Mouse (Mus musculus): ENCODE measurements around the gene Ugt1a9. TPM values are rescaled to one million over a fixed set of nuclear protein-coding genes. Genes with fewer than 3 reads are reported as not detected.

Gene Ugt1a9
- polyA plus RNA-seq, 1 experiment: not detected

GRCm38 (mm10) chr1:88197443-88197842 is 126.8 kb downstream of the Ugt1a9 start:
- Histone ChIP-seq H3K4me3 (ENCODE audit: extremely low read depth, insufficient read depth, insufficient read length) (no peak overlapping the region), H3K27ac (ENCODE audit: insufficient read depth, low read length) (no peak overlapping the region), H3K4me1 (ENCODE audit: control insufficient read depth, insufficient read depth, insufficient read length) (no peaks in the 10 kb centered on the region), H3K27me3 (ENCODE audit: control insufficient read depth, insufficient read depth, low read length) (no peaks in the 10 kb centered on the region), H3K36me3 (ENCODE audit: control insufficient read depth, insufficient read depth, low read length) (no peaks in the 10 kb centered on the region)
- DNase-seq (ENCODE audit: low read depth in 1 of 2, low spot score in 2 of 2): no peak
- WGBS: 81% methylated on average over 3 of the region's 3 CpGs
- TF ChIP-seq CTCF (IDR thresholded peaks at IDR 0.05; ENCODE audit: extremely low read depth, insufficient read depth, insufficient read length, insufficient replicate concordance) (no peak), POLR2A (IDR thresholded peaks at IDR 0.05; ENCODE audit: low read depth, low read length) (no peak)

GRCm38 (mm10) chr1:88199996-88200395 is 129.4 kb downstream of the Ugt1a9 start:
- Histone ChIP-seq H3K4me3 (ENCODE audit: extremely low read depth, insufficient read depth, insufficient read length) (no peak overlapping the region), H3K4me1 (ENCODE audit: control insufficient read depth, insufficient read depth, insufficient read length) (no peaks in the 10 kb centered on the region), H3K27me3 (ENCODE audit: control insufficient read depth, insufficient read depth, low read length) (no peaks in the 10 kb centered on the region), H3K36me3 (ENCODE audit: control insufficient read depth, insufficient read depth, low read length) (no peaks in the 10 kb centered on the region), H3K27ac (ENCODE audit: insufficient read depth, low read length) (no peak overlapping the region)
- no peak for TF ChIP-seq CTCF (IDR thresholded peaks at IDR 0.05; ENCODE audit: extremely low read depth, insufficient read depth, insufficient read length, insufficient replicate concordance)
- TF ChIP-seq POLR2A (IDR thresholded peaks at IDR 0.05; ENCODE audit: low read depth, low read length): no peak
- DNase-seq (ENCODE audit: low read depth in 1 of 2, low spot score in 2 of 2): no peak
- WGBS: 82% methylated on average over 2 of the region's 2 CpGs

GRCm38 (mm10) chr1:88200456-88200855 is 129.9 kb downstream of the Ugt1a9 start, which contains the start of gene Ugt1a2:
Ugt1a2 (plus strand) TSS chr1:88200601.
- no peak within 1 kb of the TSS for H3K27ac ChIP-seq (ENCODE audit: insufficient read depth, low read length)
- TF ChIP-seq CTCF (IDR thresholded peaks at IDR 0.05; ENCODE audit: extremely low read depth, insufficient read depth, insufficient read length, insufficient replicate concordance) (no peak), POLR2A (IDR thresholded peaks at IDR 0.05; ENCODE audit: low read depth, low read length) (no peak)
- WGBS: 90% methylated on average over 7 of the region's 7 CpGs
- no peaks in the 10 kb centered on the region for H3K27me3 ChIP-seq (ENCODE audit: control insufficient read depth, insufficient read depth, low read length)
- peaks cover 3% of the 10 kb centered on the region; the same call in 1 of the 2 replicates for H3K4me1 ChIP-seq (ENCODE audit: control insufficient read depth, insufficient read depth, insufficient read length)
- H3K36me3 ChIP-seq (ENCODE audit: control insufficient read depth, insufficient read depth, low read length): no peaks in the 10 kb centered on the region
- no peak within 1 kb of the TSS for H3K4me3 ChIP-seq (ENCODE audit: extremely low read depth, insufficient read depth, insufficient read length)
- DNase-seq (ENCODE audit: low read depth in 1 of 2, low spot score in 2 of 2): no peak

GRCm38 (mm10) chr1:88205294-88205922 is 134.8 kb downstream of the Ugt1a9 start, which contains the start of gene Dnajb3:
Dnajb3 (minus strand) TSS chr1:88205782.
- Histone ChIP-seq H3K4me3 (ENCODE audit: extremely low read depth, insufficient read depth, insufficient read length) (peak within 1 kb of the TSS; percentile 63), H3K4me1 (ENCODE audit: control insufficient read depth, insufficient read depth, insufficient read length) (peaks cover 3% of the 10 kb centered on the region; the same call in 1 of the 2 replicates), H3K27ac (ENCODE audit: insufficient read depth, low read length) (no peak within 1 kb of the TSS), H3K36me3 (ENCODE audit: control insufficient read depth, insufficient read depth, low read length) (no peaks in the 10 kb centered on the region), H3K27me3 (ENCODE audit: control insufficient read depth, insufficient read depth, low read length) (no peaks in the 10 kb centered on the region)
- peak; percentile 3 to 65 for DNase-seq (ENCODE audit: low read depth in 1 of 2, low spot score in 2 of 2)
- 22% methylated on average over 62 of the region's 62 CpGs for WGBS
- TF ChIP-seq CTCF (IDR thresholded peaks at IDR 0.05; ENCODE audit: extremely low read depth, insufficient read depth, insufficient read length, insufficient replicate concordance) (no peak), POLR2A (IDR thresholded peaks at IDR 0.05; ENCODE audit: low read depth, low read length) (no peak)

GRCm38 (mm10) chr1:88206843-88207479 is 136.4 kb downstream of the Ugt1a9 start:
- Histone ChIP-seq H3K4me1 (ENCODE audit: control insufficient read depth, insufficient read depth, insufficient read length) (peaks cover 3% of the 10 kb centered on the region; the same call in 1 of the 2 replicates), H3K27ac (ENCODE audit: insufficient read depth, low read length) (no peak overlapping the region), H3K36me3 (ENCODE audit: control insufficient read depth, insufficient read depth, low read length) (no peaks in the 10 kb centered on the region), H3K4me3 (ENCODE audit: extremely low read depth, insufficient read depth, insufficient read length) (no peak overlapping the region), H3K27me3 (ENCODE audit: control insufficient read depth, insufficient read depth, low read length) (no peaks in the 10 kb centered on the region)
- TF ChIP-seq CTCF (IDR thresholded peaks at IDR 0.05; ENCODE audit: extremely low read depth, insufficient read depth, insufficient read length, insufficient replicate concordance) (no peak), POLR2A (IDR thresholded peaks at IDR 0.05; ENCODE audit: low read depth, low read length) (no peak)
- 81% methylated on average over 2 of the region's 2 CpGs for WGBS
- no peak for DNase-seq (ENCODE audit: low read depth in 1 of 2, low spot score in 2 of 2)

GRCm38 (mm10) chr1:88211812-88212211 is 141.2 kb downstream of the Ugt1a9 start, which contains the start of gene Ugt1a1:
Ugt1a1 (plus strand) TSS chr1:88211959.
- 72% methylated on average over 8 of the region's 8 CpGs for WGBS
- H3K27me3 ChIP-seq (ENCODE audit: control insufficient read depth, insufficient read depth, low read length): no peaks in the 10 kb centered on the region
- DNase-seq (ENCODE audit: low read depth in 1 of 2, low spot score in 2 of 2): peak in 1 of 2 experiments; percentile 12
- H3K4me1 ChIP-seq (ENCODE audit: control insufficient read depth, insufficient read depth, insufficient read length): no peaks in the 10 kb centered on the region
- no peak within 1 kb of the TSS for H3K4me3 ChIP-seq (ENCODE audit: extremely low read depth, insufficient read depth, insufficient read length)
- H3K27ac ChIP-seq (ENCODE audit: insufficient read depth, low read length): no peak within 1 kb of the TSS
- H3K36me3 ChIP-seq (ENCODE audit: control insufficient read depth, insufficient read depth, low read length): no peaks in the 10 kb centered on the region
- TF ChIP-seq POLR2A (IDR thresholded peaks at IDR 0.05; ENCODE audit: low read depth, low read length): no peak
- TF ChIP-seq CTCF (IDR thresholded peaks at IDR 0.05; ENCODE audit: extremely low read depth, insufficient read depth, insufficient read length, insufficient replicate concordance): no peak
